10 mouse cellular contexts compared by ENCODE assay signal in genomic region chr3:33440500-33440899, GRCm38 (mm10).
DNase-seq lines count a peak whose midpoint lies in the region; ATAC-seq lines count a peak whose summit lies in the region.
"Had no signal": no experiment of that assay in that cellular context is flagged by ENCODE, and none has a peak within 500 bp of the region (broad histone marks: within the 10 kb centered on the region; RNA-seq: fewer than 3 reads in every experiment).

No protein-coding gene starts in this region.

- H3K9me3 ChIP-seq in hindbrain, embryonic 10.5 days, result no peaks in the 10 kb centered on the region
- no peaks in the 10 kb centered on the region for H3K9me3 ChIP-seq in hindbrain, embryonic 12.5 days (replicated peaks)
- H3K9me3 ChIP-seq in hindbrain, embryonic 14.5 days (ENCODE audit: control insufficient read depth, low read length), result 0 out of 2 replicates have a peak, but pooled peaks cover 11% of the 10 kb centered on the region
- no peaks in the 10 kb centered on the region for H3K9me3 ChIP-seq in midbrain, embryonic 14.5 days (ENCODE audit: control insufficient read depth, low read length)
- H3K9me3 ChIP-seq in intestine, embryonic 15.5 days, result no peaks in the 10 kb centered on the region
- H3K9me3 ChIP-seq: liver, embryonic 12.5 days had no signal

- H3K4me2 ChIP-seq in hindbrain, embryonic 12.5 days (replicated peaks), result no peak overlapping the region
- H3K4me2 ChIP-seq in hindbrain, embryonic 14.5 days (replicated peaks), result no peak overlapping the region
- H3K4me2 ChIP-seq in midbrain, embryonic 14.5 days (ENCODE audit: low read length), result no peak overlapping the region
- H3K4me2 ChIP-seq in intestine, embryonic 15.5 days (replicated peaks), result no peak overlapping the region
- H3K4me2 ChIP-seq: liver, embryonic 12.5 days had no signal

- no peak for ATAC-seq in hindbrain, embryonic 12.5 days (ENCODE audit: low FRiP score)
- ATAC-seq in hindbrain, embryonic 14.5 days (ENCODE audit: low FRiP score), result peak; percentile 66; the same call in 1 of the 2 replicates
- no peak for ATAC-seq in midbrain, embryonic 14.5 days (ENCODE audit: low FRiP score, low TSS enrichment)
- ATAC-seq in intestine, embryonic 15.5 days, result no peak
- ATAC-seq: liver, embryonic 12.5 days had no signal

- 0 out of 2 replicates have a peak, but pooled peaks cover 7% of the 10 kb centered on the region for H3K4me1 ChIP-seq in hindbrain, embryonic 10.5 days (replicated peaks)
- H3K4me1 ChIP-seq in hindbrain, embryonic 12.5 days, result no peaks in the 10 kb centered on the region
- no peaks in the 10 kb centered on the region for H3K4me1 ChIP-seq in hindbrain, embryonic 14.5 days (replicated peaks; ENCODE audit: control insufficient read depth, insufficient read depth, low read length)
- H3K4me1 ChIP-seq in midbrain, embryonic 14.5 days (ENCODE audit: control insufficient read depth, insufficient read depth, low read length), result 0 out of 2 replicates have a peak, but pooled peaks cover 4% of the 10 kb centered on the region
- no peaks in the 10 kb centered on the region for H3K4me1 ChIP-seq in intestine, embryonic 15.5 days (replicated peaks)
- H3K4me1 ChIP-seq: liver, embryonic 12.5 days had no signal

- peak; percentile 4 for DNase-seq in hindbrain, embryonic 10.5 days (ENCODE audit: low spot score)
- DNase-seq in embryo, embryonic 10.5 days (ENCODE audit: low spot score), result peak; percentile 62
- peak; percentile 68 for DNase-seq in hindbrain, embryonic 14.5 days (ENCODE audit: low spot score)
- peak; percentile 77 for DNase-seq in midbrain, embryonic 14.5 days
- DNase-seq in adrenal gland, adult (ENCODE audit: inconsistent age in 2 of 2, low spot score in 1 of 2), result no peak
- no peak for DNase-seq in cerebellum, postnatal 10 days
- DNase-seq: gastrocnemius, postnatal 10 days had no signal

- no peak overlapping the region for H3K9ac ChIP-seq in hindbrain, embryonic 12.5 days
- no peak overlapping the region for H3K9ac ChIP-seq in hindbrain, embryonic 14.5 days
- H3K9ac ChIP-seq in midbrain, embryonic 14.5 days (replicated peaks; ENCODE audit: low read length), result no peak overlapping the region
- H3K9ac ChIP-seq in intestine, embryonic 15.5 days, result no peak overlapping the region
- H3K9ac ChIP-seq: liver, embryonic 12.5 days had no signal

- no peak overlapping the region for H3K27ac ChIP-seq in hindbrain, embryonic 10.5 days
- H3K27ac ChIP-seq in hindbrain, embryonic 12.5 days, result no peak overlapping the region
- H3K27ac ChIP-seq in hindbrain, embryonic 14.5 days, result no peak overlapping the region
- H3K27ac ChIP-seq in midbrain, embryonic 14.5 days (replicated peaks; ENCODE audit: low read depth, low read length), result no peak overlapping the region
- no peak overlapping the region for H3K27ac ChIP-seq in intestine, embryonic 15.5 days
- H3K27ac ChIP-seq: liver, embryonic 12.5 days had no signal

- H3K4me3 ChIP-seq in hindbrain, embryonic 10.5 days, result no peak overlapping the region
- no peak overlapping the region for H3K4me3 ChIP-seq in hindbrain, embryonic 12.5 days
- H3K4me3 ChIP-seq in hindbrain, embryonic 14.5 days (replicated peaks; ENCODE audit: low read length), result no peak overlapping the region
- H3K4me3 ChIP-seq in midbrain, embryonic 14.5 days (replicated peaks; ENCODE audit: low read depth, low read length), result no peak overlapping the region
- H3K4me3 ChIP-seq in intestine, embryonic 15.5 days (replicated peaks), result no peak overlapping the region
- H3K4me3 ChIP-seq: liver, embryonic 12.5 days had no signal

- no peaks in the 10 kb centered on the region for H3K36me3 ChIP-seq in hindbrain, embryonic 10.5 days
- no peaks in the 10 kb centered on the region for H3K36me3 ChIP-seq in hindbrain, embryonic 12.5 days
- H3K36me3 ChIP-seq in hindbrain, embryonic 14.5 days (replicated peaks; ENCODE audit: control insufficient read depth, insufficient read depth), result no peaks in the 10 kb centered on the region
- H3K36me3 ChIP-seq in midbrain, embryonic 14.5 days (ENCODE audit: control insufficient read depth, insufficient read depth, low read length), result no peaks in the 10 kb centered on the region
- H3K36me3 ChIP-seq in intestine, embryonic 15.5 days, result no peaks in the 10 kb centered on the region
- H3K36me3 ChIP-seq: liver, embryonic 12.5 days had no signal

- H3K27me3 ChIP-seq in hindbrain, embryonic 10.5 days (ENCODE audit: insufficient read depth, poor library complexity, severe bottlenecking), result no peaks in the 10 kb centered on the region
- no peaks in the 10 kb centered on the region for H3K27me3 ChIP-seq in hindbrain, embryonic 12.5 days
- no peaks in the 10 kb centered on the region for H3K27me3 ChIP-seq in hindbrain, embryonic 14.5 days (ENCODE audit: control insufficient read depth, insufficient read depth, low read length)
- no peaks in the 10 kb centered on the region for H3K27me3 ChIP-seq in midbrain, embryonic 14.5 days (ENCODE audit: control insufficient read depth, insufficient read depth, low read length)
- H3K27me3 ChIP-seq in intestine, embryonic 15.5 days (replicated peaks), result no peaks in the 10 kb centered on the region
- H3K27me3 ChIP-seq: liver, embryonic 12.5 days had no signal

Comparison
In these comparisons a context has a peak if more than half of its experiments do, and no peak if none do; other contexts are left out.
1. DNase-seq: peak in hindbrain, embryonic 10.5 days (single experiment), embryo, embryonic 10.5 days (single experiment), hindbrain, embryonic 14.5 days (single experiment) and midbrain, embryonic 14.5 days (single experiment); none in adrenal gland, adult (0 of 2) and cerebellum, postnatal 10 days (0 of 2).